Mouse (Mus musculus) heart, adult 2 months (tissue): ENCODE measurements around the gene Rtn1.

Experiments
- CTCF ChIP-seq: fragments of 200-600 bp; IDR thresholded peaks from 2 replicates; pipeline ENCODE4 v1.8.1; 2022; ENCODE audit warnings: antibody characterized with exemption, mild to moderate bottlenecking, moderate library complexity
- EP300 ChIP-seq: fragments of 200-500 bp; IDR thresholded peaks from 2 replicates; pipeline ENCODE4 v1.6.1; 2011; ENCODE audit warnings: low read depth, low read length, control low read depth; ENCODE audit not compliant: insufficient read depth
- POLR2A ChIP-seq: fragments of 200-500 bp; IDR thresholded peaks from 2 replicates; pipeline ENCODE4 v1.6.1; 2011; ENCODE audit warnings: mild to moderate bottlenecking, low read depth, low read length, control low read depth; ENCODE audit not compliant: insufficient read depth

- TF ChIP-seq CTCF, result no peak
- TF ChIP-seq EP300, result no peak
- no peak for TF ChIP-seq POLR2A
Measured at GRCm38 (mm10) chr12:72179561-72179960, 229.3 kb downstream of the Rtn1 start.
